Mouse (Mus musculus): Measurements from ENCODE around the gene A26c2. TPM values are rescaled to one million over a fixed set of nuclear protein-coding genes. Genes with fewer than 3 reads are reported as not detected.

A26c2 gene
- not detected in 2 replicates for polyA plus RNA-seq (2015; fragmentation: Nextera tagmentation; extraction: Ambion mirVana)

GRCm38 (mm10) chr7:62823573-62823972, at the start of gene A26c2:
A26c2 (minus strand) TSS chr7:62823673.
- DNase-seq (ENCODE audit: low spot score) = no peak

DNA sequence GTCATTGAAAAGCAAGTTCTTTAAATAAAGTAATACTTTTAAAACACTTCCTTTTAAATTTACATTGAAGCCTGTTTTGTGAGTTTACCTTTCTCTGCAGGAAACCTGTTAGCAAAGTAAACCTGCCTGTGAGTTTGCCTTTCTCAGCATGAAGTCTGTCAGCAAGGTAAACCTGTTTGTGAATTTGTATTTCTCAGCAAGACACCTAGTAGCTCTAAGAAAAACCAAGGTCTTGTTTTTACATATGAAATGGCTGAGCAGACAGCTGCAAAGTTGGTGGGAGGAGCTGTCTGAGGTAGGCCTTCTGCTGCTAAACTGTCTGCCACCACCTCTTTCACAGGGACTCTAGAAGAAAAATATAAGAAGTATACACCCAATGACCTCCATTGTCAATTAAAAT, 28.0 kb upstream of the A26c2 start:
- no peak for DNase-seq (ENCODE audit: low spot score)
